Mouse (Mus musculus): ENCODE measurements at regions not wholly inside any gene's neighbourhood (a gene's known extent, or its start where the extent isn't known, plus 50 kb on each side); places are given as distances from the start of the nearest gene placed in this dataset.

GRCm38 (mm10) chr3:117191903-117192302 lies 168.8 kb downstream of the Plppr4 start:
- TF ChIP-seq CTCF (IDR thresholded peaks at IDR 0.05; ENCODE audit: borderline replicate concordance, insufficient read depth, low read depth, low read length) (no peak), POLR2A (IDR thresholded peaks at IDR 0.05; ENCODE audit: borderline replicate concordance, insufficient read depth, low read length) (no peak)
